Mouse (Mus musculus) heart, embryonic 11.5 days (tissue): ENCODE results near the gene Eif1ad. TPM values are rescaled to one million over a fixed set of nuclear protein-coding genes. Genes with fewer than 3 reads are reported as not detected.

Experiments
- ATAC-seq: fragments of 200-750 bp; cut with Nextera tagmentation; replicated peaks from 2 replicates; pipeline ENCODE4 v1.8.0; 2017; ENCODE audit warnings: moderate library complexity; ENCODE audit not compliant: insufficient number of reproducible peaks, low FRiP score, low TSS enrichment
- H3K27ac ChIP-seq: fragments of 300-500 bp; sonication (generic); 2 replicates; pipeline ENCODE4 v1.5.1; 2014; ENCODE audit warnings: mild to moderate bottlenecking, low read depth, low read length
- H3K27me3 ChIP-seq: fragments of 300-500 bp; sonication (generic); 2 replicates; pipeline ENCODE4 v1.6.1; 2014; ENCODE audit warnings: mild to moderate bottlenecking, low read length, mixed read lengths; ENCODE audit not compliant: control insufficient read depth, insufficient read depth
- H3K36me3 ChIP-seq: fragments of 300-500 bp; sonication (generic); 2 replicates; pipeline ENCODE4 v1.6.1; 2014; ENCODE audit warnings: mild to moderate bottlenecking, low read length, moderate library complexity, mixed read lengths; ENCODE audit not compliant: control insufficient read depth, insufficient read depth
- H3K4me1 ChIP-seq: fragments of 300-500 bp; sonication (generic); 2 replicates; pipeline ENCODE4 v1.6.1; 2014; ENCODE audit warnings: low read length; ENCODE audit not compliant: control insufficient read depth, insufficient read depth
- H3K4me2 ChIP-seq: fragments of 300-500 bp; sonication (generic); 2 replicates; pipeline ENCODE4 v1.6.1; 2014; ENCODE audit warnings: mild to moderate bottlenecking, moderate library complexity
- H3K4me3 ChIP-seq: fragments of 300-500 bp; sonication (generic); 2 replicates; pipeline ENCODE4 v1.5.1; 2014; ENCODE audit warnings: low read depth, low read length
- H3K9ac ChIP-seq: fragments of 300-500 bp; sonication (generic); 2 replicates; pipeline ENCODE4 v1.6.1; 2014; ENCODE audit warnings: mild to moderate bottlenecking, low read depth, low read length, moderate library complexity
- H3K9me3 ChIP-seq: fragments of 300-500 bp; sonication (generic); replicated peaks from 2 replicates; pipeline ENCODE4 v1.6.1; 2016; ENCODE audit warnings: low read length; ENCODE audit not compliant: control insufficient read depth
- WGBS: fragments of 180-500 bp; shearing (Covaris S2); extraction: QIAGEN DNeasy Blood & Tissue Kit; methylation state at CpG from one replicate; pipeline ENCODE4 v1.1.7; 2014; ENCODE audit not compliant: insufficient replicate concordance; 5-methylcytosine and 5-hydroxymethylcytosine counted together
- polyA plus RNA-seq: library from polyadenylated mRNA; unstranded; fragments of >200 nt; fragmentation: Nextera tagmentation; extraction: Ambion mirVana; gene quantifications from 2 replicates; pipeline ENCODE4 v1.2.1, GENCODE M21; 2014

Eif1ad gene
- polyA plus RNA-seq, 1 experiment from 2014 or later: 45.3 TPM

- ATAC-seq: no peak
- H3K27ac ChIP-seq: no peak overlapping the region
Observed at GRCm38 (mm10) chr19:5414534-5414957, 48.0 kb downstream of the Eif1ad start.

GRCm38 (mm10) chr19:5418750-5419466 lies 52.4 kb downstream of the Eif1ad start:
- 94% methylated on average over 8 of the region's 8 CpGs for WGBS

More at GRCm38 (mm10) chr19:5414534-5414957, 48.0 kb downstream of the Eif1ad start:
- Histone ChIP-seq H3K9ac (no peak overlapping the region), H3K36me3 (no peaks in the 10 kb centered on the region), H3K4me1 (0 out of 2 replicates have a peak, but pooled peaks cover 3% of the 10 kb centered on the region), H3K9me3 (no peaks in the 10 kb centered on the region), H3K4me2 (no peak overlapping the region), H3K4me3 (no peak overlapping the region), H3K27me3 (no peaks in the 10 kb centered on the region)
- WGBS: 60% methylated on average over 2 of the region's 2 CpGs

GRCm38 (mm10) chr19:5419630-5420029 lies 53.1 kb downstream of the Eif1ad start:
- Histone ChIP-seq H3K27ac (no peak overlapping the region), H3K4me3 (no peak overlapping the region), H3K27me3 (no peaks in the 10 kb centered on the region), H3K4me2 (no peak overlapping the region), H3K4me1 (peaks cover 9% of the 10 kb centered on the region), H3K9me3 (no peaks in the 10 kb centered on the region), H3K9ac (no peak overlapping the region), H3K36me3 (peaks cover 9% of the 10 kb centered on the region; the same call in 1 of the 2 replicates)
- no peak for ATAC-seq
- 76% methylated on average over 9 of the region's 9 CpGs for WGBS

More at GRCm38 (mm10) chr19:5418750-5419466, 52.4 kb downstream of the Eif1ad start:
- Histone ChIP-seq H3K4me1 (peaks cover 11% of the 10 kb centered on the region), H3K9ac (no peak overlapping the region), H3K27me3 (no peaks in the 10 kb centered on the region), H3K4me2 (no peak overlapping the region), H3K27ac (no peak overlapping the region), H3K36me3 (peaks cover 9% of the 10 kb centered on the region; the same call in 1 of the 2 replicates), H3K9me3 (no peaks in the 10 kb centered on the region), H3K4me3 (no peak overlapping the region)
- ATAC-seq: no peak

GRCm38 (mm10) chr19:5420579-5420978 lies 54.0 kb downstream of the Eif1ad start:
- 93% methylated on average over 6 of the region's 6 CpGs for WGBS
- no peak for ATAC-seq
- Histone ChIP-seq H3K27me3 (no peaks in the 10 kb centered on the region), H3K36me3 (peaks cover 9% of the 10 kb centered on the region; the same call in 1 of the 2 replicates), H3K4me1 (peaks cover 9% of the 10 kb centered on the region), H3K9ac (no peak overlapping the region), H3K4me2 (no peak overlapping the region), H3K9me3 (no peaks in the 10 kb centered on the region), H3K27ac (no peak overlapping the region), H3K4me3 (no peak overlapping the region)

Other genes with a start within 250 kb of the Eif1ad start
- 19.8 and 24.3 TPM in 2 replicates for gene Klc2, start 248.2 kb upstream of the Eif1ad start, polyA plus RNA-seq
- 21.4 and 22.8 TPM in 2 replicates for gene Pacs1, start 93.6 kb upstream of the Eif1ad start, polyA plus RNA-seq
- 224 and 239 TPM in 2 replicates for gene Sf3b2, start 71.3 kb upstream of the Eif1ad start, polyA plus RNA-seq
- 3.8 and 4.8 TPM in 2 replicates for gene Gal3st3, start 68.4 kb upstream of the Eif1ad start, polyA plus RNA-seq
- not detected in 2 replicates for gene Catsper1, start 31.0 kb upstream of the Eif1ad start, polyA plus RNA-seq
- gene Cst6, start 17.2 kb upstream of the Eif1ad start, polyA plus RNA-seq: 0.60 and 0.84 TPM in 2 replicates
- gene Banf1, start 427 bp downstream of the Eif1ad start, polyA plus RNA-seq: 443 and 453 TPM in 2 replicates
- 39.0 and 44.5 TPM in 2 replicates for gene Sart1, start 22.0 kb downstream of the Eif1ad start, polyA plus RNA-seq
- 0.87 and 1.7 TPM in 2 replicates for gene Tsga10ip, start 35.8 kb downstream of the Eif1ad start, polyA plus RNA-seq
- 138 and 150 TPM in 2 replicates for gene Drap1, start 58.2 kb downstream of the Eif1ad start, polyA plus RNA-seq
- 23.8 and 27.4 TPM in 2 replicates for gene AI837181, start 58.4 kb downstream of the Eif1ad start, polyA plus RNA-seq
- gene Fosl1, start 80.8 kb downstream of the Eif1ad start, polyA plus RNA-seq: not detected in 2 replicates
- 8.1 and 10.0 TPM in 2 replicates for gene Ccdc85b, start 91.2 kb downstream of the Eif1ad start, polyA plus RNA-seq
- gene Fibp, start 93.9 kb downstream of the Eif1ad start, polyA plus RNA-seq: 73.6 and 79.8 TPM in 2 replicates
- 0.84 and 0.86 TPM in 2 replicates for gene Ctsw, start 101.8 kb downstream of the Eif1ad start, polyA plus RNA-seq
- gene Efemp2, start 107.2 kb downstream of the Eif1ad start, polyA plus RNA-seq: 72.2 and 72.5 TPM in 2 replicates
- gene Mus81, start 121.7 kb downstream of the Eif1ad start, polyA plus RNA-seq: 32.2 and 40.0 TPM in 2 replicates
- 2,455 and 2,528 TPM in 2 replicates for gene Cfl1, start 123.7 kb downstream of the Eif1ad start, polyA plus RNA-seq
- not detected in 2 replicates for gene 1700020D05Rik, start 137.0 kb downstream of the Eif1ad start, polyA plus RNA-seq
- gene Snx32, start 143.8 kb downstream of the Eif1ad start, polyA plus RNA-seq: 14.0 and 16.7 TPM in 2 replicates
- gene Ovol1, start 193.9 kb downstream of the Eif1ad start, polyA plus RNA-seq: 0.29 TPM in 1 of 2 replicates, not detected in the other
- gene Ap5b1, start 201.3 kb downstream of the Eif1ad start, polyA plus RNA-seq: 1.8 and 2.3 TPM in 2 replicates
- gene Rnaseh2c, start 235.1 kb downstream of the Eif1ad start, polyA plus RNA-seq: 97.1 and 106 TPM in 2 replicates
- gene Kat5, start 243.5 kb downstream of the Eif1ad start, polyA plus RNA-seq: 20.9 and 23.4 TPM in 2 replicates